Mouse (Mus musculus): Measurements from ENCODE around the gene Pcdh9. TPM values are rescaled to one million over a fixed set of nuclear protein-coding genes. Genes with fewer than 3 reads are reported as not detected.

Pcdh9 gene
- polyA plus RNA-seq, 1 experiment, result 71.3 TPM

GRCm38 (mm10) chr14:93701385-93702101 is 188.9 kb downstream of the Pcdh9 start:
- Histone ChIP-seq H3K27me3 (ENCODE audit: control insufficient read depth, insufficient read depth, low read length) (no peaks in the 10 kb centered on the region), H3K27ac (ENCODE audit: insufficient read depth, low read length) (peak overlapping the region; percentile 50; the same call in 1 of the 2 replicates), H3K4me3 (replicated peaks; ENCODE audit: insufficient read depth, low read depth, low read length) (peak overlapping the region; percentile 23), H3K4me1 (ENCODE audit: control insufficient read depth, insufficient read depth, low read length) (no peaks in the 10 kb centered on the region)
- peak in 1 of 2 experiments; percentile 30 for DNase-seq
- no peak for TF ChIP-seq CTCF (IDR thresholded peaks at IDR 0.05; ENCODE audit: borderline replicate concordance, insufficient read depth, low read depth, low read length)
- TF ChIP-seq POLR2A (IDR thresholded peaks at IDR 0.05; ENCODE audit: borderline replicate concordance, insufficient read depth, low read length), result no peak
- 26% methylated on average over 12 of the region's 12 CpGs for WGBS

- no peak for DNase-seq
- Histone ChIP-seq H3K27ac (ENCODE audit: insufficient read depth, low read length) (no peak overlapping the region), H3K4me3 (replicated peaks; ENCODE audit: insufficient read depth, low read depth, low read length) (no peak overlapping the region), H3K27me3 (ENCODE audit: control insufficient read depth, insufficient read depth, low read length) (no peaks in the 10 kb centered on the region), H3K4me1 (ENCODE audit: control insufficient read depth, insufficient read depth, low read length) (no peaks in the 10 kb centered on the region)
- WGBS, result 68% methylated on average over 1 of the region's 1 CpGs
- TF ChIP-seq CTCF (IDR thresholded peaks at IDR 0.05; ENCODE audit: borderline replicate concordance, insufficient read depth, low read depth, low read length) (no peak), POLR2A (IDR thresholded peaks at IDR 0.05; ENCODE audit: borderline replicate concordance, insufficient read depth, low read length) (no peak)
These were observed 189.6 kb downstream of the Pcdh9 start for GRCm38 (mm10) chr14:93700916-93701315.

GRCm38 (mm10) chr14:93684641-93685040 is 205.8 kb downstream of the Pcdh9 start:
- Histone ChIP-seq H3K27me3 (ENCODE audit: control insufficient read depth, insufficient read depth, low read length) (no peaks in the 10 kb centered on the region), H3K4me1 (ENCODE audit: control insufficient read depth, insufficient read depth, low read length) (no peaks in the 10 kb centered on the region), H3K4me3 (replicated peaks; ENCODE audit: insufficient read depth, low read depth, low read length) (no peak overlapping the region), H3K27ac (ENCODE audit: insufficient read depth, low read length) (no peak overlapping the region)
- DNase-seq, result peak in 1 of 2 experiments; percentile 72
- TF ChIP-seq CTCF (IDR thresholded peaks at IDR 0.05; ENCODE audit: borderline replicate concordance, insufficient read depth, low read depth, low read length) (no peak), POLR2A (IDR thresholded peaks at IDR 0.05; ENCODE audit: borderline replicate concordance, insufficient read depth, low read length) (no peak)
- 12% methylated on average over 1 of the region's 1 CpGs for WGBS

- Histone ChIP-seq H3K27me3 (ENCODE audit: control insufficient read depth, insufficient read depth, low read length) (no peaks in the 10 kb centered on the region), H3K4me3 (replicated peaks; ENCODE audit: insufficient read depth, low read depth, low read length) (no peak overlapping the region), H3K4me1 (ENCODE audit: control insufficient read depth, insufficient read depth, low read length) (peaks cover 1% of the 10 kb centered on the region; the same call in 1 of the 2 replicates), H3K27ac (ENCODE audit: insufficient read depth, low read length) (peak overlapping the region; percentile 35; the same call in 1 of the 2 replicates)
- DNase-seq, result peak; percentile 83 to 92
- TF ChIP-seq CTCF (IDR thresholded peaks at IDR 0.05; ENCODE audit: borderline replicate concordance, insufficient read depth, low read depth, low read length) (no peak), POLR2A (IDR thresholded peaks at IDR 0.05; ENCODE audit: borderline replicate concordance, insufficient read depth, low read length) (no peak)
- 21% methylated on average over 5 of the region's 5 CpGs for WGBS
These were observed 215.0 kb downstream of the Pcdh9 start for GRCm38 (mm10) chr14:93675273-93676068.

GRCm38 (mm10) chr14:93653986-93654757 is 236.3 kb downstream of the Pcdh9 start:
- TF ChIP-seq POLR2A (IDR thresholded peaks at IDR 0.05; ENCODE audit: borderline replicate concordance, insufficient read depth, low read length) (no peak), CTCF (IDR thresholded peaks at IDR 0.05; ENCODE audit: borderline replicate concordance, insufficient read depth, low read depth, low read length) (no peak)
- Histone ChIP-seq H3K4me1 (ENCODE audit: control insufficient read depth, insufficient read depth, low read length) (no peaks in the 10 kb centered on the region), H3K27me3 (ENCODE audit: control insufficient read depth, insufficient read depth, low read length) (no peaks in the 10 kb centered on the region), H3K4me3 (replicated peaks; ENCODE audit: insufficient read depth, low read depth, low read length) (no peak overlapping the region), H3K27ac (ENCODE audit: insufficient read depth, low read length) (no peak overlapping the region)
- WGBS, result 80% methylated on average over 9 of the region's 9 CpGs
- no peak for DNase-seq

GRCm38 (mm10) chr14:93627241-93627640 is 263.2 kb downstream of the Pcdh9 start:
- H3K4me1 ChIP-seq (ENCODE audit: control insufficient read depth, insufficient read depth, low read length), result no peaks in the 10 kb centered on the region
- no peak overlapping the region for H3K4me3 ChIP-seq (replicated peaks; ENCODE audit: insufficient read depth, low read depth, low read length)
- TF ChIP-seq CTCF (IDR thresholded peaks at IDR 0.05; ENCODE audit: borderline replicate concordance, insufficient read depth, low read depth, low read length) (no peak), POLR2A (IDR thresholded peaks at IDR 0.05; ENCODE audit: borderline replicate concordance, insufficient read depth, low read length) (no peak)
- no peak overlapping the region for H3K27ac ChIP-seq (ENCODE audit: insufficient read depth, low read length)
- 87% methylated on average over 2 of the region's 2 CpGs for WGBS
- H3K27me3 ChIP-seq (ENCODE audit: control insufficient read depth, insufficient read depth, low read length), result no peaks in the 10 kb centered on the region
- no peak for DNase-seq

GRCm38 (mm10) chr14:93624144-93624543 is 266.3 kb downstream of the Pcdh9 start:
- H3K4me1 ChIP-seq (ENCODE audit: control insufficient read depth, insufficient read depth, low read length), result no peaks in the 10 kb centered on the region
- H3K27me3 ChIP-seq (ENCODE audit: control insufficient read depth, insufficient read depth, low read length), result no peaks in the 10 kb centered on the region
- H3K27ac ChIP-seq (ENCODE audit: insufficient read depth, low read length), result no peak overlapping the region
- TF ChIP-seq CTCF (IDR thresholded peaks at IDR 0.05; ENCODE audit: borderline replicate concordance, insufficient read depth, low read depth, low read length) (no peak), POLR2A (IDR thresholded peaks at IDR 0.05; ENCODE audit: borderline replicate concordance, insufficient read depth, low read length) (no peak)
- WGBS, result 81% methylated on average over 1 of the region's 1 CpGs
- no peak overlapping the region for H3K4me3 ChIP-seq (replicated peaks; ENCODE audit: insufficient read depth, low read depth, low read length)
- DNase-seq, result no peak

All from cerebellum, adult 2 months (tissue).